Mouse (Mus musculus): ENCODE results near the gene Zfp385c.
A peak's percentile ranks its signal among the peaks of the same experiment; 100 is the strongest.
"Not testable (repeated sequence)": the region's sequence is repeated elsewhere in the genome, so short reads cannot be mapped to it uniquely, and the experiment has no call there.

Zfp385c gene

DNA sequence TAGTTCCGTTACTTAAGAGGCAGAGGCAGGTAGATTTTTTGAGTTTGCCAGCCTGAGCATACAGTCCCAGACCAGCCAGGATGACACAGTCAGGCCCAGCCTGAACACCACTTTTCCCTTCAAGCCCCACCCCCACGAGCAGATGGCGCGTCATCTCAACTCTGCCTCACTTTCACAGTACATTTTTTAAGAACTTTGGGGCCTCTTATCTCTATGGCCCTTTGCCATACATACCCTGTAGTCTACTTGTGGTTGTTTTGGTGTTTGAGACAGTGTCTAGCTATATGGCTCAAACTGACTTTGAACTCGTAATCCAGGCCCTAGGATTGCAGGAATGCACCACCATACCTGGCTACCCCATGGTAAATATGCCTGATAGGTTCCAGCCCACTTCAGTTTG, 64.2 kb downstream of the Zfp385c start:
- no peak for DNase-seq (ENCODE audit: extremely low read depth, low read depth, low spot score)

DNA sequence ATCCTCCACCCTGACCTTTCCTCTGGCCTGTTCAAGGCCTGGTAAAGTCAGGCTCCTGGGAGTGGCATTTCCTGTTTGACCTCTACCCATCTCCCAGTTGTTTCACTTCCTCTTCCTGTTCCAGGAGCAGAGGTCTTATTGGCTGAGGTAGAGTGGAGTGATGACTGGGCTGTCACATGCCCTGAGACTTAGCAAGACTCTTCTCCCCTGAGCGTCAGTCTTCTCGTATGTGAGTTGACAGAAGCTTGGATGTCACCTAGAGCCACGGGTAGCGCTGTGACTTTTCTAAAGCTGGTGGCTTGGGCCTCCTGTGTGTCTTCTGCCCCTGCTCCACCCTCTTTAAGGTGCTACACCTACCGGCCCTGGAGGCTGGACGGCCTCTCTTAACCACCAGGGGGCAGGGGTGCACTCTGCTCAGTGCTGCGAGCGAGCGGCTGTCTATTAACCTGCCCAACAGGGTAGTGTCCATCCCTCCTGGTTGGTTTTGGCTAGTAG, 65.5 kb downstream of the Zfp385c start:
- DNase-seq (ENCODE audit: extremely low read depth, low read depth, low spot score), result no peak

DNA sequence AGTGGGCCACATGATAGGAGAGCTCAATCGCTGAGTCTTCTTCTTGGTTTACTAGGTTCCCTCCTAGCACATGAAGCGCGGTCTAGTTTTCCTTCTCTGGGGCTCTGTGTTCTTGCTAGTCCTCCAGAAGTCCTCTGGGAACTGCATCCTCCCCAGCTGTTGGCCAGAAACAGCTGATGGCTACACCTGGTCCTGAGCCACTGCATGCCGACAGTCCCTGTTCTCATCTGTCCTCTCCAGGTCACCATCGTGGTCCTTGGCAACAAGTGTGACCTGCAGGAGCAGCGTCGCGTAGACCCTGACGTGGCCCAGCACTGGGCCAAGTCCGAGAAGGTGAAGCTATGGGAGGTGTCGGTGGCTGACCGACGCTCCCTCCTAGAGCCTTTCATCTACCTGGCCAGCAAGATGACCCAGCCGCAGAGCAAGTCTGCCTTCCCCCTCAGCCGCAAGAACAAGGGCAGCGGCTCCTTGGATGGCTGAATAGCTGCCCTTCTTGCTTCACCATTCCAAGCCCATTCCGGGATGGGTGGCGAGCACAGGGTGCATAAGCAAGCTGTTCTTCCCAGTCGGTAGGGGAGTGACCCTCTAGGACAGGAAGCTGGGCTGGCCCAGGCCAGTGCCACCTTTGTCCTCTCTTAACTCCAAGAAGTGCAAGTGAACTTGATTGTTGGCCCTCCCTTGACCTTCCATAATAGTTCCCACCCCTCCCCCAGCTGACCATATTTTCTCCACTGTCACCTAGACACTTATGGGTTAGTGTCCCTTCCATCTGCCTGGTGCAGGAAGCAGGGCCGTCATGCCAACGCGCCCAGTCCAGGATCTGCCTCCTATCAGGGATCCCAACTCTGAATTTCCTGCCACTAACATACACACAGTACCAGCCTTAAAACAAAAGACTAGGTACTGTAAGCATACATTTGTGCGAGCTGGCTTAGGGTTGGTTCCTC, 66.2 kb downstream of the Zfp385c start:
- no peak for DNase-seq (ENCODE audit: extremely low read depth, low read depth, low spot score)

DNA sequence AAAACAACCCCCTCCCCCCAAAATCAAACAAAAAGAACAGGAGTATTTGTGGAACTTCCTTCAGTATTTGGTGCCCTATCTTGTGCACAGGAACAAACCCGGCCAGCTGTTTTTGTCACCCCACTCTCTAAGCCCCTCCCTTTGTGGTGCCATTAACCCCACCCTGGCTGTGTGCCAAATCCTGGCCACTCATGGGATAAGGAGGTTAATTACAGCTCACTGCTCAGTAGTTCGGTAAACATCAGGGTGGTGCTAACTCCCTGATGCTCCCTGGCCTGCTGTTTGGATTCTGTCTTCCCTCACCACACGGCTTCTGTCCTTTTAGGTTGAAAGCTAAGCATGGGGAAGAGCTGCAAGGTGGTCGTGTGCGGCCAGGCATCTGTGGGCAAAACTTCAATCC, 68.4 kb downstream of the Zfp385c start:
- DNase-seq (ENCODE audit: extremely low read depth, low read depth, low spot score), result no peak

DNA sequence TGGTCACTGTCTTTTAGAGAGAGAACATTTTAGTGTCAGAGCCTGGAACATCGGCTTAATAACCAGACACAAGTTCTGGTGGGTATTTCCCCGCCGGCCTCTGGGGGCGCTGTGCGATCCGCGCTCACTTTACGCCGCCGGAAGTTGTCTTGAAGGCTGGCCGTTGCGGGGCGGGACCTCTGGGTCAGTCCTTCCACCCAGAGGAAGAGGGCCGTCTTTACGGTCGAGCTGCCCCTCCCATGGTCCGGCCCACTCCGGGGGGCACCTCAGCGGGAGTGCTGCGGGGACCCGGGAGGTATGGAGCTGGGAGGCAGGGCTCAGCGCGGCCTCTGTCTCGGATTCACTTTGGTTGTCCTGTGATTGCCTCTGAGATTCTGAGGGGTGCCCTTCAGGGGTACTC, 69.5 kb downstream of the Zfp385c start:
- peak; percentile 50 for DNase-seq (ENCODE audit: extremely low read depth, low read depth, low spot score)

DNA sequence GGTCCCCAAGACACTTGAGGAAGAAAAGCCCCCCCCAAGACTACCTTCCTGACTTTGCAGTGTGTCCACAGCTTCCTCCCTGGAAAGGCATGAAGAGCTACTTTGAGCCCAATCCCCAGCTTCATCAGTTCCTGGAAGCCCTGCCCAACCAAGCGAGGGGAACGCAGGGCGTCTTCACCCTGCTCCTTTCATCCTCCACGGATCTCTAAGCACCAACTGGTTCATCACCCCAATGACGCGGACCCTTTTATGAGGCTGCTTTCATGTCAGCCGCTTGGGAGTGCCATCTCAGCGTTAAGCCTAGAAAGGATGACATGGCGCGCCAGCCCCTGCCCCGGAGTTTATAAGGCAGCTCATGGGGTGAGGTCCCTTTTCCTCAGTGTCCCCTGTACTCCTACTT, 72.3 kb downstream of the Zfp385c start, which contains the start of gene Dnajc7:
Dnajc7 (minus strand) TSS at position 187 of the 400 bp plus-strand sequence.
- no peak for DNase-seq (ENCODE audit: extremely low read depth, low read depth, low spot score)

DNA sequence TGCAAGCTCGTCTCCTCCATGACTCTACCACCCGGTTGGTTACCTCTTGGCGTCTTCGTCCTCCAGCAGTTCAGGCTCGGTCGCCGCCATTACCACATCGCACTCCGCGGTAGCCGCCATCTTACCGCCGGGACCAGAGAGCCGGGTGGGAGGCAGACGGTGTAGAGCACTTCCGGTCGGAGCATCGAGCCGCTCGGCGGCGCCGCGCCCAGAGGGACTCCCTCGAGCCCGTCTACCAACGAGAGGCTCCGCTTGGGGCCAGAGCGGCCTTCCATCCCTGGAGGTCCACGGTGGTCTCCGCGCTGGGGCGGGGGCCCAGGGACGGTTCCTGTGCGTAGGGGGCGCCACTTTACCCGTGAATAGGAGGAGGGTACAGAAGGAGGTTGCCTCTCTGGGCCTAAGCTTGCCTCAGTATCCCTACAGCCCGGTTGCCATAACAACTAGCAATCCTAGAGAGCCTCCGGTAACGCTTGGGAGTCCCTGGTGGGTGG, 72.7 kb downstream of the Zfp385c start:
- no peak for DNase-seq (ENCODE audit: extremely low read depth, low read depth, low spot score)

DNA sequence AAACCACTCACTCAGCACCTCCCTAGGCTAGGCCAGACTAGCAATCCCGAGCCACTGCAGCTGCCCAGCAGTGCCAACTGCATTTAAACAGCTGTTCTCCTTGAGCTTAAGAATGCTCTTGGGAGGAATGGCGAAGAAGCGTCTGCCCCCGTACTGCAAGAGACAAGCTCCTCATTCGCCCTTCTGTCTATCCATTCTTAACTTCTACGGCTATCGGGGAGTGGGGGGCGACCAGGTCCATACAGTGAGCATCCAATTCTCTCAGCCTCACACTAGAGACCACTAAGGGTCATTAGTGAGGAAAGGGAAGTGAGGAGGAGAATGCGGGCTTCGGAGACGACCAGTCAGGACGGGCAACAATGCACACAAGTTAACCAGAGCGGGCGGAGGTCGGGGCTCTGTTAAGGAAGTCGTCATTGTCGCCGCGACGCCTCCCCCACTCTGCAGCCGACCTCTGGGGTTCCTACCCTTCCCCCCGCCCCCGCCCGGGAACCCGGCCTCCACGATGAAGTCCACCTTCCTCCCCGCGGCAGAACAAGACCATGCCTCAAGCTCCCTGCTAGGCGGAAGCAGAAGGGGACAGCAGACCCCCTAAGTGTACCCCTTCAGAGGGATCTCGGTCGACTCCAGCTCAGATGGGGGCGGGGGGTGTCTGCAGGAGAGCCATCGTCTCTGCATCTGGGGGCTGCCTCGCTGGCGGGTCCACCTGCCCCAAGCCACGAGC, 73.3 kb downstream of the Zfp385c start, which contains the start of gene Nkiras2:
Nkiras2 (plus strand) TSS at position 484 of the 724 bp plus-strand sequence.
- DNase-seq (ENCODE audit: extremely low read depth, low read depth, low spot score), result no peak

DNA sequence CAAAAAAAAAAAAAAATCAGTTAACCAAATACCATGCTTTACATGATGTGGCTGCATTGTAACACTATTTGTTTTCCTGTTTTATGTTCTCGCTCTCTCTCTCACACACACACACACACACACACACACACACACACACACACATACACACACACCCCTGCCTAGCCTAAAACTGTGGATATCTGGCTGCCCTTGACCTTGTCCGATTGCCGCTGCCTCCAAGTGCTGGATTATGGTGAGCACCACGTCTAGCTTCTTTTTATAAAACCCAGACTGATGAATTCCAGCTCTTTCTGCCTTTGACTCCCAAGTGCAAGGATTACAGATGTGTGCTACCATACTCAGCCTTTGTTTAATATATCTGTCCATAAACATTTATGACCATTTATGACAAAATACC, 74.8 kb downstream of the Zfp385c start:
- no peak for DNase-seq (ENCODE audit: extremely low read depth, low read depth, low spot score)

DNA sequence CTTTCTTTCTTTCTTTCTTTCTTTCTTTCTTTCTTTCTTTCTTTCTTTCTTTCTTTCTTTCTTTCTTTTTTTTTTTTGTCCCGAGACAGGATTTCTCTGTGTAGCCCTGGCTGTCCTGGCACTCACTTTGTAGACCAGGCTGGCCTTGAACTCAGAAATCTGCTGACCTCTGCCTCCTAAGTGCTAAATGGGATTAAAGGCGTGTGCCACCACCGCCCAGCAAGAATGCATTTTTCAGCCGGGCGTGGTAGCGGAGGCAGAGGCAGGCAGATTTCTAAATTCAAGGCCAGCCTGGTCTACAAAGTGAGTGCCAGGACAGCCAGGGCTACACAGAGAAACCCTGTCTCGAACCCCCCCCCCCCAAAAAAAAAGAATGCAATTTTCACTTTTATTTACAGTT, 75.4 kb downstream of the Zfp385c start:
- not testable (repeated sequence) for DNase-seq (ENCODE audit: extremely low read depth, low read depth, low spot score)

DNA sequence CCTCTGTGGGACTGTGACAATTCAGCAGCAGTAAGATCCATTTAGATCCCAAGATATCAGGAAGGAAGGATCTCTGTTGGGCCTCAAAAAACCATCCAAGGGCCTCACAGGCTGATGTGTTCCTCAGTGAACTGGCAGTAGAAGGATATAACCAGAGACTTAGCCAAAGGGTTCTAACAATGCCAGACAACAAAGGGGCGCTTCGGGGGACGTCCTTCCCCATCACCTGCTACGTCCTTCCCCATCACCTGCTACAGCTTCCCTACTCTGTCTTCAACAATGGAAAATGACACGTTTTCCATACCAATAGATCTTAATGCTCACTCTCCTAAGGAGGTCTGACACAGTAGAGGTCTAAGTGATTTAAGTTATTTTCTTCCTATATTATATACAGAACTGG, 75.9 kb downstream of the Zfp385c start:
- DNase-seq (ENCODE audit: extremely low read depth, low read depth, low spot score), result no peak

DNA sequence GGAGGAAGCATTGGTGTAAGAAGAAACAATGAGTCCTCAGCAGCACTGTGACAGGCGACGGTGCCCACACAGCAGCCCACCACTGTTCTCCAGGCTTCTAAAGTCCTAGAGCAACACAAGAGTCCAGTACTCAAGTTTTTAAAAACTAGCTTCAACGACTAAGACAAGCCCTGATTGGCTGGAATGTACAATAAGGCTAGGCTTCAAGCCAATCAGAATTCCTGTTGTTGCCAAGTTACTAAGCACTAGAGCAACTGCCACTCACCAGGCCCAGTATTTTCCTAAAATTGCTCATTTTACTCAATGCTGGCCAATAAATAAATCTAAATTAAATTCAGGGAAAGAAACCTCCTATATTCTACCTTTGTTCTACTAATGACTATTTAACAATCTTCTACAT, 79.0 kb downstream of the Zfp385c start:
- DNase-seq (ENCODE audit: extremely low read depth, low read depth, low spot score), result no peak

DNA sequence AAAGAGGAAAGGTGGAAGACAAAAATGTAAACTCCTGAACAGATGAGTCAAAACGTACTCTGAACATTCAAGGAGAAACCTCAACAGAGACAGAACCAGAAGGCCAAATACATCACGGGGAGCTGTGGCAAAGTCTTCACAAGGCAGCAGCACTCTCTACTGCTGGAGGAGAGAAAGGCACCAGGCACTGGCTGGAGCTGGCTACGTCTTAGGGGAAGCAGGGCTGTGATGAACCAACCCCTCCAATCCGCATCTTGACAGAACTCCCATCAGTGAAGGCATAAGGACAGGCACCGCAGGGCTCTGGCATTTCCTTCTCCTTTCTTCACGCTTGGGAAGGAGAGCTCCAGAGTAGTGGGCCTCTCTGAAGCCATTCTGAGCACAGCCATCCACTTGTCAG, 80.6 kb downstream of the Zfp385c start:
- no peak for DNase-seq (ENCODE audit: extremely low read depth, low read depth, low spot score)

DNA sequence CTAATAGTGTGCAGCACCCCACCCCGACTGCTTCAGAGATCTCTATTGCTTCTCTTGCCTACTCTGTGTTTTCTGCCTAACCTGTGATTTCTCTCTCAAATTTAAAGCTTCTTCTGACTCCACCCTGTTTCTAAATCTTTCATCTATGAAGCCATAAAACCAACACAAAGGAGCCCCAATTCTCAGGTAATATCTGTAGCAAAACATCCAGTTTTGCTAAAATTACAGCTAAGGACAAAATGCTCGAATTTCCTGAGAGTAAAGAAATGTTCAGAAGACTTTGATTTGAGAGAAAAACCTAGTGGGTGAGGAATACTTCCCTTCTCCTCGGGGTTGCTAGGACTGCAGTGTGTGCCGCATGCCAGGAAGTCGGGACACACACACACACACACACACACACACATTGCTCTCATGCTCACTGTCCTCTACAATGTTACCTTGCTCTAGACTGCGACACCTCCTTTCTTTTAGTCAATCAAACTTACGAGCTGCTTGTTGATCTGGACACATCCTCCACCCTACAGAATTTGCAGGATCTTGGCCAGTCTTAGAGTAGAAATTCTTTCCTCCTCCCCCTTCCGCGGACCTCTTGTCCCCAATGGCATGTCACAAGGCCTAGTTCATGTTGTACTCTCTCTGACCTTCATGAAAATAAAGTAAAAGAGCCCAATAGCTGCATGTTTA, 82.1 kb downstream of the Zfp385c start:
- no peak for DNase-seq (ENCODE audit: extremely low read depth, low read depth, low spot score)

DNA sequence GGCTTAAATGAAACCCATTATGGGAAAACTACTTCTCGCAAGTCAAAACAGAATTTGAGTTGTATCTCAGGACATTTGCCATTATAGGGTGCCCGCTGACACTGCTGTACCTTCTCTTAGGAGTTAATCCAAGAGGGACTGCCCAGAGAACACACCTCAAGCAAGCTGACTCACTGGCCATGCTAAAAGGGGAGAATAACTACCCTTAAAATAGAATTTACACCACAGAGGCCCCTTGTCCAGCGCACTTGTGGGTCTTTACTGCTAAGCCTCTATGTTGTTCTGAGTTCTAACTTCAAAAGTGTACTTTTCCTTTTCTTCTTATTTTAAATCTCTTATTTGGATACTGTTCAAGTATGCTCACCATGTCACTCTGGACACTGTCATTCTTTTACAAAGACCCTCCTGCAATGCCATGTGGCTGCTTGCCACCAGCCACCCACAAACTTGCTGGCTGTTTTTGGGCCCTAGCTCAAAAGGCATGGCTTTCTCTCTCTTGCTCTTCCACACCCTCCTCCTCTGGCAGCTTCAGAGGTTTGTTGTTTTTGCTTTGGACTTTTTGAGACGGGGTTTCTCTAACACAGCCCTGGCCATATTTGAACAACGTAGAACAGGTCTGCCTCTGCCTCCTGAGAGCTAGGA, 82.8 kb downstream of the Zfp385c start:
- no peak for DNase-seq (ENCODE audit: extremely low read depth, low read depth, low spot score)

DNA sequence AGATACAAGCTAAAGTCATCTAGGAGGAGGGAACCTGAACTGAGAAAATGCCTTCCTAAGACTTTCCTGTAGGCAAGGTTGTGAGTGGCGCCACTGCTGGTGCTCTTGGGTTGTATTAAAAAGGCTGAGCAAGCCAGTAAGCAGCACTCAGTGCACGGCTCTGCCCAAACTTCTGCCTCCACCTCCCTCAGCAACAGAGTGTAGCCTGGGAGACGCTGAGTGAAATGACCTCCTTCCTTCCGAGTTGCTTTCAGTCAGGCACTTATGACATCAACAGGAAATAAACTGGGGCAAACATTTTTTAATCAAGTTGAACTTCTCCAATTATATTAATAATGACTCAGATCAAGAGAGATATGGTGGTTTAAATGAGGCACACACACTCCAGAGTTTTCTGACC, 83.5 kb downstream of the Zfp385c start:
- no peak for DNase-seq (ENCODE audit: extremely low read depth, low read depth, low spot score)

DNA sequence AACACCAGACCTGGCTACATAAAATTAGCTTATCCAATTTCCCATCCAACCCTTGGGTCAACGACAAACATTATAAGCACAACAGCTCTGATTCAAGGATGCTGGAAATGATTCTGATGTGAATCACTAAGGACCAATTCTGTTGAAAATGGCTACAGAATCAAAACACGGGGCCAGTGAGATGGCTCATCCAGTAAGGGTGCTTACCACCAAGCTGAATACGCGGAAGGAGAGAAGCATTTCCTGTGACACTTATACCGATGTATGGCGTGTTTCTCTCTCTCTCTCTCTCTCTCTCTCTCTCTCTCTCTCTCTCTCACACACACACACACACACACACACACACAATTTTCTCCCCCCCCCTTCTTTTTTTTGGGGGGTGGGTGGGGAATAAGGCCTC, 85.1 kb downstream of the Zfp385c start:
- no peak for DNase-seq (ENCODE audit: extremely low read depth, low read depth, low spot score)

DNA sequence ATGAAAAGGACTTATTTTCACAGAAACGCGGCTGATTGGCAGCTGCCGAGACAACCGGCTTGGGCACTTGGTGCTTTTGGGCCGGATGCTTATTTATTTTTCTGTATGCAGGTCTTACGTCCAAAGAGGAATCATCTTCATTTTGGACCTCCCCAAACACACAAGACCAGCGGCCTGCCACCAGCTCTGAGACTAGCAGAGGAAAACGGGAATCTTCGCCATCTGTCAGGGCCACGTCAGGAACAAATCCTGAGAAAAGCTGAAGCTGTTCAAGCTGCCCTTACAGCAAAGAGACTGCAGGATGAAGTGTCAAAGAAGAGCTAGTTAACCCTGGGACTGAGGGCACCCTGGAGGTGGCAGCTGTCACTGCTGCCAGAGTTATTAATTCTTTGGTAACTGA, 86.8 kb downstream of the Zfp385c start:
- DNase-seq (ENCODE audit: extremely low read depth, low read depth, low spot score), result no peak

DNA sequence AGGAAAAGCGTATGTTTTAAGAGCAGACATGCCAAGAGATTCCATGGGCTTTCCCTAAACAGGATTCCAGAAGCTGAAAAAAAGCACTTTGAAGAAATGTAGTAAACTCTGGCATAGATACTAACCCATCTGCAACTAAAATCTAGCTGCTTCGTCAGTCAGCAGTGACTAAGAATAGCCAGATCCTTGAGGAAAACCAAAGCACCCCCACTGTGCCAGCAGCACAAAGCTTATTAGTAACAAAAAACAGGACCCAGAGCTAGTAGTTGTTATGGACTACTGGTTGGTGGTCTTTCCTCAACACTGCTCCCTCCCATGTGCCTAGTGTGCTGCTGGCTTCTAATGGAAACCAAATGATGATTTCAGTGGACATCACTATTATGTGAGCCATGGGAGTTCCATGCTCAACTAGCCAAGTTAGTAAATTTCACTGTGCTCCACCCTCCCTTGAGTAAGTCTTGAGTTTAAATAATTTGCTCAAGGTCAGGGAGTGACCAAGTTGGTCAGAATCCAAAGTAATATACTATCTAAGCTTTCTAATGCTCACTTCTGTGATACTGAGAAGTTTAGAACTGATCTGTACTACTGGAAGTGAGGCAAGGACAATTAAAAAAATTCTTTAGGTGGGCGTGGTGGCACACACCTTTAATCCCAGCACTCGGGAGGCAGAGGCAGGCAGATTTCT, 87.8 kb downstream of the Zfp385c start:
- no peak for DNase-seq (ENCODE audit: extremely low read depth, low read depth, low spot score)

DNA sequence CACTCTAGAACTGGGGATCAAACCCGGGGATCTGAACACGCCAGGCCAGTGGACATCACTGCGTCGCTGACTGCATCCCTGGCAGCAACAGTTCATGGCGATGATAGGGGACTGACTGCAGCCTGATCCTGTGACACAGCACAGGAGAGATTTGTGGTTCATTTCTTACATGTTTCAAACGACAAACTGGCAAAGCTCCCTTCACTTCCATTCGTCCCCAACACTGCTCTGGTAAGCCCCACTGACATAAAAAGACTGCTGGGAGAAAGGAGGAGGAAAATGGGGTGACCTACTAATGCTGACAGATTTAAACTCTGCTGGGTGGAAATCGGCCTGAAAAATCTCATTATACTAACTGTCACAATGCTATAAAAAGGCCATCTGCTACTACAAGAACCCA, 88.4 kb downstream of the Zfp385c start:
- DNase-seq (ENCODE audit: extremely low read depth, low read depth, low spot score), result no peak

All from fat pad, adult 2 months (tissue).